Mouse (Mus musculus): ENCODE measurements around the gene Unc50. TPM values are rescaled to one million over a fixed set of nuclear protein-coding genes. Genes with fewer than 3 reads are reported as not detected.

The Unc50 gene
- total RNA-seq (2021), result 10 to 100 TPM; 55.3 to 57.6 TPM
- long read RNA-seq, experiment 1, transcript Unc50-202 (6 exons, 1,094 nt), result minor isoform, 12 of 47 reads
- long read RNA-seq, experiment 1, transcript Unc50-201 (6 exons, 1,414 nt), result major isoform, 21 of 47 reads
- long read RNA-seq, experiment 1, partial matches to known transcripts, result 8 of 47 reads
- long read RNA-seq, experiment 1, other reads (novel, unspliced or antisense), result 5 of 47 reads
- long read RNA-seq, experiment 2, transcript Unc50-201 (6 exons, 1,414 nt), result major isoform, 50 of 92 reads
- long read RNA-seq, experiment 2, transcript Unc50-202 (6 exons, 1,094 nt), result minor isoform, 22 of 92 reads
- long read RNA-seq, experiment 2, partial matches to known transcripts, result 11 of 92 reads
- long read RNA-seq, experiment 2, other reads (novel, unspliced or antisense), result 6 of 92 reads

- DNase-seq (ENCODE audit: low spot score in 2 of 2), result peak; percentile 92 to 96
Observed at GRCm38 (mm10) chr1:37429366-37430296, at the start of gene Unc50, which contains the start of gene Coa5. TSS of gene Unc50 (plus strand) at chr1:37430139. TSS of gene Coa5 (minus strand) at chr1:37430103.

- no peak for DNase-seq (ENCODE audit: low spot score in 2 of 2)
Observed at GRCm38 (mm10) chr1:37380913-37381312, 49.0 kb upstream of the Unc50 start.

- no peak for DNase-seq (ENCODE audit: low spot score in 2 of 2)
Observed at GRCm38 (mm10) chr1:37384304-37384703, 45.6 kb upstream of the Unc50 start.

GRCm38 (mm10) chr1:37386448-37386971 is 43.4 kb upstream of the Unc50 start:
- DNase-seq (ENCODE audit: low spot score in 2 of 2), result no peak

GRCm38 (mm10) chr1:37393174-37393573 is 36.8 kb upstream of the Unc50 start:
- peak in 1 of 2 experiments; percentile 53 for DNase-seq (ENCODE audit: low spot score in 2 of 2)

GRCm38 (mm10) chr1:37396481-37396880 is 33.5 kb upstream of the Unc50 start:
- no peak for DNase-seq (ENCODE audit: low spot score in 2 of 2)

- no peak for DNase-seq (ENCODE audit: low spot score in 2 of 2)
Observed at GRCm38 (mm10) chr1:37398961-37399360, 31.0 kb upstream of the Unc50 start.

- no peak for DNase-seq (ENCODE audit: low spot score in 2 of 2)
Observed at GRCm38 (mm10) chr1:37399734-37400133, 30.2 kb upstream of the Unc50 start.

- DNase-seq (ENCODE audit: low spot score in 2 of 2), result peak in 1 of 2 experiments; percentile 54
Observed at GRCm38 (mm10) chr1:37401687-37402086, 28.3 kb upstream of the Unc50 start.

- no peak for DNase-seq (ENCODE audit: low spot score in 2 of 2)
Observed at GRCm38 (mm10) chr1:37405137-37405536, 24.8 kb upstream of the Unc50 start.

- DNase-seq (ENCODE audit: low spot score in 2 of 2), result no peak
Observed at GRCm38 (mm10) chr1:37407228-37407627, 22.7 kb upstream of the Unc50 start.

GRCm38 (mm10) chr1:37408059-37408458 is 21.9 kb upstream of the Unc50 start:
- no peak for DNase-seq (ENCODE audit: low spot score in 2 of 2)

- no peak for DNase-seq (ENCODE audit: low spot score in 2 of 2)
Observed at GRCm38 (mm10) chr1:37408678-37409077, 21.3 kb upstream of the Unc50 start.

GRCm38 (mm10) chr1:37409647-37410046 is 20.3 kb upstream of the Unc50 start:
- DNase-seq (ENCODE audit: low spot score in 2 of 2), result no peak

- no peak for DNase-seq (ENCODE audit: low spot score in 2 of 2)
Observed at GRCm38 (mm10) chr1:37415394-37415793, 14.5 kb upstream of the Unc50 start.

GRCm38 (mm10) chr1:37419420-37419819 is 10.5 kb upstream of the Unc50 start:
- DNase-seq (ENCODE audit: low spot score in 2 of 2), result peak; percentile 51 to 53

- DNase-seq (ENCODE audit: low spot score in 2 of 2), result no peak
Observed at GRCm38 (mm10) chr1:37427144-37427875, 2.6 kb upstream of the Unc50 start.

- DNase-seq (ENCODE audit: low spot score in 2 of 2), result no peak
Observed at GRCm38 (mm10) chr1:37428911-37429310, 1.0 kb upstream of the Unc50 start.

GRCm38 (mm10) chr1:37430297-37430840 is 430 bp downstream of the Unc50 start:
- DNase-seq (ENCODE audit: low spot score in 2 of 2), result no peak

- DNase-seq (ENCODE audit: low spot score in 2 of 2), result no peak
Observed at GRCm38 (mm10) chr1:37436419-37436818, 6.5 kb downstream of the Unc50 start.
